Mouse (Mus musculus) hindbrain, postnatal 0 days (tissue): Measurements from ENCODE around the gene Cdhr5. TPM values are rescaled to one million over a fixed set of nuclear protein-coding genes. Genes with fewer than 3 reads are reported as not detected.

ENCODE experiments used
- ATAC-seq: fragments of 200-750 bp; cut with Nextera tagmentation; 2 replicates; pipeline ENCODE4 v1.8.0; 2017; ENCODE audit warnings: mild to moderate bottlenecking, moderate TSS enrichment, moderate library complexity
- DNase-seq: peaks from one replicate; pipeline ENCODE4 v3.0.0-alpha.2; 2015; ENCODE audit warnings: low spot score
- H3K27ac ChIP-seq: fragments of 300-500 bp; sonication (generic); 2 replicates; pipeline ENCODE4 v1.5.1; 2014; ENCODE audit warnings: mild to moderate bottlenecking
- H3K27me3 ChIP-seq: fragments of 300-500 bp; sonication (generic); 2 replicates; pipeline ENCODE4 v1.6.1; 2014; ENCODE audit warnings: low read length, mixed read lengths; ENCODE audit not compliant: insufficient read depth
- H3K36me3 ChIP-seq: fragments of 300-500 bp; sonication (generic); 2 replicates; pipeline ENCODE4 v1.6.1; 2014; ENCODE audit warnings: low read length, mixed read lengths; ENCODE audit not compliant: insufficient read depth
- H3K4me1 ChIP-seq: fragments of 300-500 bp; sonication (generic); 2 replicates; pipeline ENCODE4 v1.6.1; 2014; ENCODE audit warnings: antibody characterized with exemption, low read length, mixed read lengths; ENCODE audit not compliant: insufficient read depth
- H3K4me2 ChIP-seq: fragments of 300-500 bp; sonication (generic); 2 replicates; pipeline ENCODE4 v1.6.1; 2014; ENCODE audit warnings: low read depth, mild to moderate bottlenecking, low read length, moderate library complexity, mixed read lengths
- H3K4me3 ChIP-seq: fragments of 300-500 bp; sonication (generic); 2 replicates; pipeline ENCODE4 v1.5.1; 2014; ENCODE audit warnings: low read length
- H3K9ac ChIP-seq: fragments of 300-500 bp; sonication (generic); replicated peaks from 2 replicates; pipeline ENCODE4 v1.6.1; 2014; ENCODE audit warnings: mild to moderate bottlenecking, low read length, moderate library complexity, mixed read lengths
- H3K9me3 ChIP-seq: fragments of 300-500 bp; sonication (generic); 2 replicates; pipeline ENCODE4 v1.6.1; 2016; ENCODE audit warnings: low read length, mixed read lengths
- CTCF ChIP-seq: IDR thresholded peaks from 2 replicates; pipeline ENCODE4 v1.5.1; 2016; ENCODE audit warnings: antibody characterized with exemption, control low read depth, low read depth
- WGBS: fragments of 180-500 bp; shearing (Covaris S2); extraction: QIAGEN DNeasy Blood & Tissue Kit; methylation state at CpG from one replicate; pipeline ENCODE4 v1.1.7; 2014; 5-methylcytosine and 5-hydroxymethylcytosine counted together
- polyA plus RNA-seq: library from polyadenylated mRNA; unstranded; fragments of >200 nt; fragmentation: Nextera tagmentation; extraction: Ambion mirVana; gene quantifications from 2 replicates; pipeline ENCODE4 v1.2.1, GENCODE M21; 2015
- total RNA-seq: library from RNA; depleted of rRNA; stranded (reverse); fragments of >200 nt; gene quantifications from 2 replicates; pipeline ENCODE4 v1.2.3, GENCODE M21; 2014

Gene Cdhr5
- total and polyA plus RNA-seq, 2 experiments from 2014 or later, result 0.23 TPM; not detected in 1

GRCm38 (mm10) chr7:141265739-141266561 lies 10.6 kb downstream of the Cdhr5 start, which contains the start of gene Irf7:
Irf7 (minus strand) TSS chr7:141266481.
- H3K9me3 ChIP-seq, result no peaks in the 10 kb centered on the region
- ATAC-seq (peak; percentile 58; the same call in 1 of the 2 replicates), DNase-seq (peak; percentile 40)
- no peak for TF ChIP-seq CTCF
- peaks cover 31% of the 10 kb centered on the region for H3K36me3 ChIP-seq
- H3K4me2 ChIP-seq, result peak within 1 kb of the TSS; percentile 61
- H3K4me3 ChIP-seq, result peak within 1 kb of the TSS; percentile 36
- no peaks in the 10 kb centered on the region for H3K4me1 ChIP-seq
- no peaks in the 10 kb centered on the region for H3K27me3 ChIP-seq
- peak within 1 kb of the TSS; percentile 35 for H3K9ac ChIP-seq
- H3K27ac ChIP-seq, result no peak within 1 kb of the TSS
- WGBS, result 13% methylated on average over 25 of the region's 25 CpGs

DNA sequence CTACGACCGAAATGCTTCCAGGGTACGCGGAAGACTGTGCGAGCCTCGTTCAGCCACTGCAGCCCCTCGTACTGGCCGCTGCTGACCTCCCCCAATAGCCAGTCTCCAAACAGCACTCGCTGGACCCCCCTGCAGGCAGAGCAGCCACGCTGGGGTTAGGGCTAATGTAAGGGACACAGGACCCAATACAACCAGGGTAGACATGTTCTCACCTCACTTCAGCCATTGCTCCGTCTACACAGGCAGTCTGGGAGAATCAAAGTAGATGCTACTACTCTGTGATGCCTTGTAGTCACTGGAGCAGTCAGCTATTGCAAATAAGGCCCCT lies 11.2 kb downstream of the Cdhr5 start:
- Histone ChIP-seq H3K4me1 (no peaks in the 10 kb centered on the region), H3K27me3 (no peaks in the 10 kb centered on the region), H3K9ac (no peak overlapping the region), H3K4me2 (peak overlapping the region; percentile 61), H3K4me3 (no peak overlapping the region), H3K9me3 (no peaks in the 10 kb centered on the region), H3K36me3 (peaks cover 36% of the 10 kb centered on the region), H3K27ac (no peak overlapping the region)
- 34% methylated on average over 11 of the region's 11 CpGs for WGBS
- TF ChIP-seq CTCF, result no peak; the same call in 1 of the 2 replicates
- ATAC-seq, result no peak
- no peak for DNase-seq

- 40% methylated on average over 12 of the region's 12 CpGs for WGBS
- peak; percentile 52; the same call in 1 of the 2 replicates for ATAC-seq
These were observed 11.7 kb downstream of the Cdhr5 start for GRCm38 (mm10) chr7:141264761-141265410.

GRCm38 (mm10) chr7:141264041-141264700 lies 12.4 kb downstream of the Cdhr5 start:
- Histone ChIP-seq H3K4me1 (no peaks in the 10 kb centered on the region), H3K27me3 (no peaks in the 10 kb centered on the region), H3K4me2 (no peak overlapping the region), H3K36me3 (peaks cover 48% of the 10 kb centered on the region), H3K27ac (no peak overlapping the region), H3K4me3 (no peak overlapping the region), H3K9ac (no peak overlapping the region), H3K9me3 (no peaks in the 10 kb centered on the region)
- no peak for DNase-seq
- no peak for TF ChIP-seq CTCF
- WGBS, result 76% methylated on average over 11 of the region's 11 CpGs
- no peak for ATAC-seq

More at GRCm38 (mm10) chr7:141264761-141265410, 11.7 kb downstream of the Cdhr5 start:
- peak; percentile 61 for TF ChIP-seq CTCF
- no peak overlapping the region for H3K4me3 ChIP-seq
- no peak overlapping the region for H3K27ac ChIP-seq
- peak overlapping the region; percentile 61; the same call in 1 of the 2 replicates for H3K4me2 ChIP-seq
- no peaks in the 10 kb centered on the region for H3K9me3 ChIP-seq
- H3K27me3 ChIP-seq, result no peaks in the 10 kb centered on the region
- DNase-seq, result peak; percentile 36
- no peak overlapping the region for H3K9ac ChIP-seq
- no peaks in the 10 kb centered on the region for H3K4me1 ChIP-seq
- H3K36me3 ChIP-seq, result peaks cover 41% of the 10 kb centered on the region

- Histone ChIP-seq H3K27ac (no peak overlapping the region), H3K9me3 (no peaks in the 10 kb centered on the region), H3K27me3 (no peaks in the 10 kb centered on the region), H3K4me3 (no peak overlapping the region), H3K4me2 (no peak overlapping the region), H3K36me3 (peaks cover 54% of the 10 kb centered on the region), H3K9ac (no peak overlapping the region), H3K4me1 (no peaks in the 10 kb centered on the region)
- TF ChIP-seq CTCF, result no peak
- DNase-seq, result no peak
- no peak for ATAC-seq
- 91% methylated on average over 13 of the region's 13 CpGs for WGBS
These were observed 12.9 kb downstream of the Cdhr5 start for GRCm38 (mm10) chr7:141263640-141264039.

DNA sequence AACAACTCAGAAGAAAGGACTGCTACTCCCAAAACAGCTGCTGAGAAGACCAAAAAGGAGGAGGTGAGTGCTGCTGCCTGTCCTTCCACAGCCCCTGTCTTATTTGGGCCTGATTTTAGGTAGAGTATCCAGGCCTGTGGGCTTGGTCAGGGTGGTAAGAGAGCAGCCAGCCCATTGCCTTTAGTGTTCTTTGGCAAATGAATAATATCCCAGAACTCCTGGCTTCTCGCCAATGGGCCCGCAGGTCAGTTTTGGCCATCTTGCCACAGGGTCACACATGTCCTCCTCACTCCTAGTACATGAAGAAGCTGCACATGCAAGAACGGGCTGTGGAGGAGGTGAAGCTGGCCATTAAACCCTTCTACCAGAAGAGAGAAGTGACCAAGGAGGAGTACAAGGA lies 15.1 kb downstream of the Cdhr5 start:
- no peak for ATAC-seq
- H3K9ac ChIP-seq, result no peak overlapping the region
- H3K27ac ChIP-seq, result no peak overlapping the region
- H3K4me3 ChIP-seq, result no peak overlapping the region
- no peaks in the 10 kb centered on the region for H3K4me1 ChIP-seq
- H3K36me3 ChIP-seq, result peaks cover 75% of the 10 kb centered on the region
- no peak for DNase-seq
- H3K9me3 ChIP-seq, result no peaks in the 10 kb centered on the region
- H3K4me2 ChIP-seq, result no peak overlapping the region
- 88% methylated on average over 3 of the region's 3 CpGs for WGBS
- H3K27me3 ChIP-seq, result no peaks in the 10 kb centered on the region
- TF ChIP-seq CTCF, result no peak
